ENCODE assay signal across 8 mouse cellular contexts in the genomic region with DNA sequence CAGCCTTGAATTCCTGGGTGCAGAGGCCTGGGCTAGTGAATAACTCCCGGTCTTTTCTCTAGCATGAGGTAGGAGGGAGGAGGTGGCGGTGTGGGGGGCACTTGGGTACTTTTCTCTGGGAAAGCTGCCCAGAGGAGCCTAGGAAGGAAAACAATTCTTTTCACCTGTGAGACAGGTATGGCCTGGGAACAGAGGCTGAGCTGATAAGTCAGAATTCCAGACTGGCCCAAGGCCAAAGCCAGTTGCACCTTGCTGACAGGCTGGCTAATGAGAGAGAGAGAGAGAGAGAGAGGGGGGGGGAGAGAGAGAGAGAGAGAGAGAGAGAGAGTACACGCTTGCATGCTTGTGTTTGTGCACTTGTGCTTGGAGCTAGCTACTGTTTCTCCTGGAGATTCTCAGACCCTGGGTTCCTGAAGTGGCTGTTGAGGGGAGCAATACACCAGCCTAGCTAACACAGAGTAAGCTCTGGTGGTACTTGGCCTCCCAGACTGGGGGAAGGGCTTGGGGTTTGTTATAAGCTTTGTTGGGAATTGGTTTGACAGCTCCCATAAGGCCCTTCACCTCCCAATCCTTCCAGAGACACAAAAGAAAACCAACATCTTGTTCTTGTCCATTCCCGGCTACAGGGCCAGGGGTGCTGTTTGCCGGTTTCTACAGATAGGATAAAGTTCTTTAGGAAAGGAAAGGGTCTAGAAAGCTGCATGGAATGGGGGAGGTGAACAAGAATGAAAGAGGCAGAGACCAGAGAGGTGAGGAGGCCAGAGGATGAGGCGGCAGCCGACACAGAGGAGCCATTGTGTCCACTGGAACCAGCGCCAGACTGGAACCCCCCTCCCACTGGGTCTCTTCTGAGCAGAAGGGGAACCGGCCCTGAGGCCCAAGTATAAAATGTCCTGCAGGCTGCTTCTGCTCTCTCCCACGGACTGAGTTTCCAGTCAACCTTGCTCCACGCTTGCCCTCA. TPM values are rescaled to one million over a fixed set of nuclear protein-coding genes. Genes with fewer than 3 reads are reported as not detected.
DNase-seq lines count a peak whose midpoint lies in the region; ATAC-seq and TF ChIP-seq lines count a peak whose summit lies in the region.

Gene Sphk1, plus strand, starts transcription at position 739 of the 961 bp plus-strand sequence.

- peak; percentile 38; the same call in 1 of the 2 replicates for ATAC-seq in hindbrain, embryonic 16.5 days

- peak within 1 kb of the TSS; percentile 35 for H3K27ac ChIP-seq in gastrocnemius, adult 2 months
- H3K27ac ChIP-seq in hindbrain, embryonic 16.5 days (ENCODE audit: low read depth, low read length) = 0 out of 2 replicates have a peak within 1 kb of the TSS, but pooled peaks have one; percentile 39

- peak within 1 kb of the TSS; percentile 81 for H3K4me3 ChIP-seq in gastrocnemius, adult 2 months
- peak within 1 kb of the TSS; percentile 50 for H3K4me3 ChIP-seq in hindbrain, embryonic 16.5 days (ENCODE audit: low read length)

- peaks cover 36% of the 10 kb centered on the region for H3K27me3 ChIP-seq in hindbrain, embryonic 16.5 days (replicated peaks; ENCODE audit: control insufficient read depth, insufficient read depth, low read length)

- H3K9ac ChIP-seq in hindbrain, embryonic 16.5 days (ENCODE audit: low read depth, low read length) = peak within 1 kb of the TSS; percentile 57

- H3K9me3 ChIP-seq in hindbrain, embryonic 16.5 days (ENCODE audit: control insufficient read depth, low read length) = no peaks in the 10 kb centered on the region

- WGBS in hindbrain, embryonic 16.5 days = 30% methylated on average over 11 of the region's 11 CpGs

- TF ChIP-seq CTCF in gastrocnemius, adult 2 months (IDR thresholded peaks at IDR 0.05) = no peak

- H3K4me2 ChIP-seq in hindbrain, embryonic 16.5 days (ENCODE audit: low read length) = peak within 1 kb of the TSS; percentile 93

- no peaks in the 10 kb centered on the region for H3K36me3 ChIP-seq in hindbrain, embryonic 16.5 days (ENCODE audit: control insufficient read depth, insufficient read depth, low read length)

- no peak for DNase-seq in gastrocnemius, adult 2 months
- no peak for DNase-seq in gastrocnemius, postnatal 14 days
- peak; percentile 47 for DNase-seq in embryo, embryonic 10 days (ENCODE audit: low spot score)
- DNase-seq in lung, adult 18-20 months = peak; percentile 75 to 81
- DNase-seq in retina, postnatal 1 day = peak; percentile 95
- DNase-seq in gastrocnemius, adult 8-10 months (ENCODE audit: low spot score in 2 of 2) = no peak
- no peak for DNase-seq in adrenal gland, postnatal 10 days

- intact Hi-C loops in gastrocnemius, adult 2 months (cut with DNase I) = no loop called here
- intact Hi-C loops in gastrocnemius, postnatal 14 days (cut with DNase I; ENCODE audit: low total_unique reads) = no loop called here

- peaks cover 34% of the 10 kb centered on the region for H3K4me1 ChIP-seq in hindbrain, embryonic 16.5 days (ENCODE audit: control insufficient read depth, insufficient read depth, low read depth, low read length)

RNA-seq across cellular contexts. Expression of gene Sphk1, which starts in this region (rescaled TPM):
- total RNA-seq in gastrocnemius, adult 2 months (2021) = 1 to 10 TPM in 1 of 2 experiments, under 1 TPM in 1; 0.36 to 1.7 TPM
- total RNA-seq in gastrocnemius, postnatal 14 days (2021) = 1 to 10 TPM; 1.6 to 2.6 TPM
- polyA plus RNA-seq in hindbrain, embryonic 16.5 days (2015; fragmentation: Nextera tagmentation; extraction: Ambion mirVana) = 10.7 and 13.9 TPM in 2 replicates
- total RNA-seq in gastrocnemius, adult 8-10 months (2022) = under 1 TPM; 0.15 to 0.75 (median 0.51) TPM
- total RNA-seq in adrenal gland, postnatal 10 days (2021) = 1 to 10 TPM; 3.0 to 5.1 TPM

Comparison
In these comparisons a context has a peak if more than half of its experiments do, and no peak if none do; other contexts are left out.
1. DNase-seq: peak in embryo, embryonic 10 days (single experiment), lung, adult 18-20 months (2 of 2) and retina, postnatal 1 day (single experiment); none in gastrocnemius, adult 2 months (single experiment), gastrocnemius, postnatal 14 days (single experiment), gastrocnemius, adult 8-10 months (0 of 2) and adrenal gland, postnatal 10 days (single experiment).